Mouse (Mus musculus) lung, adult 2 months (tissue): ENCODE data around the gene Spcs2.

ENCODE experiments used
- CTCF ChIP-seq: fragments of 200-500 bp; IDR thresholded peaks from 2 replicates; pipeline ENCODE4 v1.5.1; 2011; ENCODE audit warnings: mild to moderate bottlenecking, low read length, control low read depth; ENCODE audit not compliant: insufficient read depth
- POLR2A ChIP-seq: fragments of 200-500 bp; IDR thresholded peaks from 2 replicates; pipeline ENCODE4 v1.6.1; 2011; ENCODE audit warnings: low read depth, mild to moderate bottlenecking, control low read depth, low read length, borderline replicate concordance; ENCODE audit errors: extremely low read depth

DNA sequence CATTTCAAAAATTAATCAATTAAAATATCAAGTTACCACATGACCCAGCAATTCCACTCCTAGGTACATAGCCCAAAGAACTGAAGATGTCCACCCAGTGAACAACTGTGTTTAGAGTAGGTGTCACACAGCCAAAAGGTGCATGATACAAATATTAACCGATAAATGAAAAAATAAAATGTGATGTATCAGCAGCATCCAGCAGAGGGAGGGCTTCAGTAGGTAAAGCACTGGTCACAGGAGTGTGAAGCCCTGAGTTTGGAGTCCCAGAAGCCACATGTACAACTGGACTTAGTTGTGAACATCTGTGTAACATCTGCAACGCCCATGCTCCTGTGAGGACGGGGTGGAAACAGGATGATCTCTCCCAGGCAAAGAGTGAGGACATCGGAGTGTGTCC lies 9.0 kb downstream of the Spcs2 start:
- TF ChIP-seq POLR2A = no peak
- TF ChIP-seq CTCF = no peak
